Mouse (Mus musculus) embryonic facial prominence, embryonic 14.5 days (tissue): Measurements from ENCODE around the gene Ccdc86. TPM values are rescaled to one million over a fixed set of nuclear protein-coding genes. Genes with fewer than 3 reads are reported as not detected.

Source experiments
- ATAC-seq: fragments of 200-750 bp; cut with Nextera tagmentation; 2 replicates; pipeline ENCODE4 v1.8.0; 2017; ENCODE audit warnings: low read depth, moderate number of reproducible peaks, moderate TSS enrichment
- DNase-seq: peaks from one replicate; pipeline ENCODE4 v3.0.0-alpha.2; 2015; ENCODE audit warnings: low spot score
- H3K27ac ChIP-seq: fragments of 300-500 bp; sonication (generic); replicated peaks from 2 replicates; pipeline ENCODE4 v1.5.1; 2014; ENCODE audit warnings: low read depth, mild to moderate bottlenecking, low read length, moderate library complexity
- H3K27me3 ChIP-seq: fragments of 300-500 bp; sonication (generic); replicated peaks from 2 replicates; pipeline ENCODE4 v1.6.1; 2014; ENCODE audit warnings: low read length; ENCODE audit not compliant: control insufficient read depth, insufficient read depth
- H3K36me3 ChIP-seq: fragments of 300-500 bp; sonication (generic); 2 replicates; pipeline ENCODE4 v1.6.1; 2014; ENCODE audit warnings: low read length, mixed read lengths; ENCODE audit not compliant: control insufficient read depth, insufficient read depth
- H3K4me1 ChIP-seq: fragments of 300-500 bp; sonication (generic); 2 replicates; pipeline ENCODE4 v1.6.1; 2014; ENCODE audit warnings: antibody characterized with exemption, low read length; ENCODE audit not compliant: control insufficient read depth, insufficient read depth
- H3K4me2 ChIP-seq: fragments of 300-500 bp; sonication (generic); 2 replicates; pipeline ENCODE4 v1.6.1; 2014; ENCODE audit warnings: low read depth, mild to moderate bottlenecking, low read length, moderate library complexity, mixed read lengths
- H3K4me3 ChIP-seq: fragments of 300-500 bp; sonication (generic); 2 replicates; pipeline ENCODE4 v1.5.1; 2014; ENCODE audit warnings: low read depth, mild to moderate bottlenecking, low read length
- H3K9ac ChIP-seq: fragments of 300-500 bp; sonication (generic); 2 replicates; pipeline ENCODE4 v1.6.1; 2014; ENCODE audit warnings: low read depth, mild to moderate bottlenecking, low read length, moderate library complexity, mixed read lengths
- H3K9me3 ChIP-seq: fragments of 300-500 bp; sonication (generic); 2 replicates; pipeline ENCODE4 v1.6.1; 2016; ENCODE audit warnings: low read length; ENCODE audit not compliant: control insufficient read depth
- WGBS: fragments of 180-500 bp; shearing (Covaris S2); extraction: QIAGEN DNeasy Blood & Tissue Kit; methylation state at CpG from one replicate; pipeline ENCODE4 v1.1.7; 2014; 5-methylcytosine and 5-hydroxymethylcytosine counted together
- polyA plus RNA-seq: library from polyadenylated mRNA; unstranded; fragments of >200 nt; fragmentation: Nextera tagmentation; extraction: Ambion mirVana; gene quantifications from 2 replicates; pipeline ENCODE4 v1.2.1, GENCODE M21; 2014

Ccdc86 gene
- polyA plus RNA-seq, 1 experiment from 2014 or later, result 22.4 TPM

DNA sequence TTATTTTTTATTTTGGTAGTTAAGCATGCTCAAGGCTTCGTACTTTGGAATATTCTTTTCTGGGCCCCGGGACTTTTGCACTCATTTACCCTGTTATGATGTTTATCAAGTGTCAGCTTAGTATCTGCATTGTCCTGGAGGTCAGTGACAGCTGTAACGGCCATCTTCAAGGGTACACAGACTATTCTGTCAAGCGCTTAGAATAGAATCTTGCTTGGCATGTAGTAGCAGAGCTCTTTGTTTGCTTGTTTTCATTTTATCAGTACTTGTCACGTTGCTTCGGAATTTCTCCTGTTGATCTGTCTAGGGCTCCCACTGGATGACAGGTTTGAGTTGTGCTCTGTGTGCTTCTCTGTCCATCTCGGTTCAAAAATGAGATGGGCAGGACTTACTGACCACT lies 52.2 kb downstream of the Ccdc86 start:
- Histone ChIP-seq H3K9ac (peak overlapping the region; percentile 85), H3K4me2 (peak overlapping the region; percentile 89), H3K9me3 (no peaks in the 10 kb centered on the region), H3K27ac (no peak overlapping the region), H3K27me3 (no peaks in the 10 kb centered on the region), H3K36me3 (peaks cover 44% of the 10 kb centered on the region), H3K4me3 (peak overlapping the region; percentile 75), H3K4me1 (peaks cover 10% of the 10 kb centered on the region; the same call in 1 of the 2 replicates)
- ATAC-seq, result no peak
- 81% methylated on average over 7 of the region's 7 CpGs for WGBS
- no peak for DNase-seq

DNA sequence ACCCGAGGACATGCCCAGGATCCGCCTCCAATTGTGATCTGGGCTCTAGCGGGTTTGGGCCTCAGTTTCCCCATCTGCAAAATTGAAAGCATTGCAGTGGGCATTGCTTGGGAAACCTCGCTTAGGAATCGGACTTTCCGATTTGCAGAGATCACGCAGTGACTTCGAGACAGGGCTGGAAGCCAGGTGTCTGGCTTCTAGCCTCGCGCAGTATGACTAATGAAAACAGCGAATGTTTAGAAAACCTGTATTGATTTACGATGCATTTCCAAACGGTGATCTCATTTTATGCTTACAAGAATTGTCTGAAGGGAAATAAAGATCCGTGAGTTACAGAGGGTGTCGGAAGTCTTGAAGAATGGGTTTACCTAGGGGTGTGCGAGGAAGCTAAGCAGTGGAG lies 53.4 kb downstream of the Ccdc86 start:
- no peak for ATAC-seq

DNA sequence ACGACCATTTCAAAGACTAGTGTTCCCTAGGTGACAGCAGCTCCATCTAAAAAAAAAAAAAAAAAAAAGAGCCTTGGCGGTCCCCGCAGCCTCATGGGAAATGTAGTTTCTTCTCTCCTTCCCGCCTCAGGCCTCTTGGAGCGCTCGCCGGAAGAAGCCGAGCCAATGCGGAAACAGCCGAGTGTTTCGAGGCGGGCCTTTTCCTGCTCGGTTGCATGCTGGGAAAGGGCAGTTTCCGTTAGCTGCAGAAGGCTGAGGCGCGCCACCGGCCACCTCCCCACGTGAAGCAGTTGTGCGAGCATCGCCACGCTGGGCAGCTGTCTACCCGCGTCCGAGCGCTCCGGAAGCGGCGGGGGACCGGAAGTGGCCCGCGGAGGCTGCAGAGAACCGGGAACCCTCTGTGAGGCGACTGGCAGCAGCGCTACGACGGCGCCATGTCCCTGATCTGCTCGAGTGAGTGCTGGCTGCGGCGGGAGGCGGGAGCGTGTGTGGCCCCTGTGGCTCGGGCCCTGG lies 54.0 kb downstream of the Ccdc86 start, which contains the start of gene Prpf19:
Gene Prpf19 (plus strand): TSS at position 216 of the 513 bp plus-strand sequence.
- peak within 1 kb of the TSS; percentile 85 for H3K9ac ChIP-seq
- H3K9me3 ChIP-seq, result no peaks in the 10 kb centered on the region
- H3K27ac ChIP-seq, result peak within 1 kb of the TSS; percentile 88
- peak within 1 kb of the TSS; percentile 75 for H3K4me3 ChIP-seq
- peak; percentile 99 for DNase-seq
- peaks cover 26% of the 10 kb centered on the region for H3K36me3 ChIP-seq
- peak; percentile 97 for ATAC-seq
- H3K4me1 ChIP-seq, result peaks cover 10% of the 10 kb centered on the region; the same call in 1 of the 2 replicates
- no peaks in the 10 kb centered on the region for H3K27me3 ChIP-seq
- 1% methylated on average over 39 of the region's 43 CpGs for WGBS
- H3K4me2 ChIP-seq, result peak within 1 kb of the TSS; percentile 89

More for the DNA sequence above, 53.4 kb downstream of the Ccdc86 start:
- H3K9me3 ChIP-seq, result no peaks in the 10 kb centered on the region
- peak; percentile 12 for DNase-seq
- 2% methylated on average over 16 of the region's 16 CpGs for WGBS
- H3K9ac ChIP-seq, result peak overlapping the region; percentile 85
- peak overlapping the region; percentile 88 for H3K27ac ChIP-seq
- peaks cover 32% of the 10 kb centered on the region for H3K36me3 ChIP-seq
- H3K4me3 ChIP-seq, result peak overlapping the region; percentile 75
- peaks cover 10% of the 10 kb centered on the region; the same call in 1 of the 2 replicates for H3K4me1 ChIP-seq
- H3K27me3 ChIP-seq, result no peaks in the 10 kb centered on the region
- H3K4me2 ChIP-seq, result peak overlapping the region; percentile 89

DNA sequence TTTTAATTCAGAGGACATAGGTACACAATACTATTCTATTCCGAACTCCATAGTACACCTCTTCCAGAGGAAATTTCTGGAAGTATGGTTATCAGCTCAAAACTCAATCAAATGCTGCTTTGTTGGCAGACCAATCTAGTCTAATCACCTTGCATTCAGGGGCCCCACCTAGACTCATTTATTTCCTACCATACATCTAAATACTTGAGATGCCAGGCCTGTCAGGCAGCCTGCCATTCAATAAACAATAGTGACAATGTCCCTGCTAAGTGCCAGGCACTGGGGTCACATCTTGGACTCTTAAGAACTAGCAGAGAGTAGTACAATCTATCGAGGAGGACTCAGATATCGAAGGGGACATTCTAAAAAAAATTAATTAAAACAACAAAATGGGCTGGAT lies 56.9 kb downstream of the Ccdc86 start:
- 89% methylated on average over 3 of the region's 3 CpGs for WGBS
- Histone ChIP-seq H3K36me3 (no peaks in the 10 kb centered on the region), H3K27ac (no peak overlapping the region), H3K4me3 (no peak overlapping the region), H3K9me3 (no peaks in the 10 kb centered on the region), H3K9ac (no peak overlapping the region), H3K4me2 (no peak overlapping the region), H3K27me3 (no peaks in the 10 kb centered on the region), H3K4me1 (peaks cover 10% of the 10 kb centered on the region; the same call in 1 of the 2 replicates)
- DNase-seq, result no peak
- no peak for ATAC-seq

Other genes starting within 250 kb of the Ccdc86 start
- 0.58 and 0.78 TPM in 2 replicates for gene Cd5, start 210.3 kb downstream of the Ccdc86 start, polyA plus RNA-seq
- 0.07 TPM in 1 of 2 replicates, not detected in the other for gene Cd6, start 119.2 kb downstream of the Ccdc86 start, polyA plus RNA-seq
- 0.84 and 1.3 TPM in 2 replicates for gene Slc15a3, start 109.5 kb downstream of the Ccdc86 start, polyA plus RNA-seq
- gene Tmem132a, start 79.3 kb downstream of the Ccdc86 start, polyA plus RNA-seq, result 58.5 and 67.8 TPM in 2 replicates
- 131 and 137 TPM in 2 replicates for gene Tmem109, start 67.3 kb downstream of the Ccdc86 start, polyA plus RNA-seq
- gene Prpf19, start 54.0 kb downstream of the Ccdc86 start, polyA plus RNA-seq, result 41.9 and 46.1 TPM in 2 replicates
- 0.17 TPM in 1 of 2 replicates, not detected in the other for gene Zp1, start 28.6 kb downstream of the Ccdc86 start, polyA plus RNA-seq
- gene Ptgdr2, start 12.1 kb downstream of the Ccdc86 start, polyA plus RNA-seq, result 0.08 and 0.20 TPM in 2 replicates
- 0.53 and 0.89 TPM in 2 replicates for gene Ms4a10, start 25.4 kb upstream of the Ccdc86 start, polyA plus RNA-seq
- gene Ms4a15, start 44.0 kb upstream of the Ccdc86 start, polyA plus RNA-seq, result not detected in 2 replicates
- gene Ms4a18, start 68.8 kb upstream of the Ccdc86 start, polyA plus RNA-seq, result not detected in 2 replicates
- gene Ms4a8a, start 131.8 kb upstream of the Ccdc86 start, polyA plus RNA-seq, result not detected in 2 replicates
- not detected in 2 replicates for gene 1700017D01Rik, start 181.6 kb upstream of the Ccdc86 start, polyA plus RNA-seq
- gene 1700025F22Rik, start 216.1 kb upstream of the Ccdc86 start, polyA plus RNA-seq, result not detected in 2 replicates
- not detected in 2 replicates for gene Ms4a13, start 247.5 kb upstream of the Ccdc86 start, polyA plus RNA-seq